Comparison of ENCODE assay signal across 10 mouse cellular contexts in genomic region chr10:84803216-84803844, GRCm38 (mm10). TPM values are rescaled to one million over a fixed set of nuclear protein-coding genes. Genes with fewer than 3 reads are reported as not detected.
DNase-seq lines count a peak whose midpoint lies in the region; ATAC-seq and TF ChIP-seq lines count a peak whose summit lies in the region.
"Had no signal": no experiment of that assay in that cellular context is flagged by ENCODE, and none has a peak within 500 bp of the region (broad histone marks: within the 10 kb centered on the region; RNA-seq: fewer than 3 reads in every experiment).

No protein-coding gene starts in this region.

- no peaks in the 10 kb centered on the region for H3K27me3 ChIP-seq in embryonic facial prominence, embryonic 14.5 days (replicated peaks; ENCODE audit: control insufficient read depth, insufficient read depth, low read length)
- 0 out of 2 replicates have a peak, but pooled peaks cover 5% of the 10 kb centered on the region for H3K27me3 ChIP-seq in embryonic facial prominence, embryonic 10.5 days (replicated peaks; ENCODE audit: low read depth, poor library complexity, severe bottlenecking)
- H3K27me3 ChIP-seq in neural tube, embryonic 12.5 days (replicated peaks), result no peaks in the 10 kb centered on the region
- H3K27me3 ChIP-seq in neural tube, embryonic 15.5 days (replicated peaks), result no peaks in the 10 kb centered on the region

- WGBS in embryonic facial prominence, embryonic 14.5 days, result 56% methylated on average over 13 of the region's 13 CpGs
- WGBS in embryonic facial prominence, embryonic 10.5 days, result 59% methylated on average over 13 of the region's 13 CpGs
- 56% methylated on average over 13 of the region's 13 CpGs for WGBS in neural tube, embryonic 12.5 days
- 42% methylated on average over 13 of the region's 13 CpGs for WGBS in neural tube, embryonic 15.5 days

- no peak overlapping the region for H3K9ac ChIP-seq in embryonic facial prominence, embryonic 14.5 days (ENCODE audit: low read depth, low read length)
- H3K9ac ChIP-seq in neural tube, embryonic 12.5 days, result no peak overlapping the region
- H3K9ac ChIP-seq in neural tube, embryonic 15.5 days (replicated peaks), result no peak overlapping the region

- no peak overlapping the region for H3K4me3 ChIP-seq in embryonic facial prominence, embryonic 14.5 days (ENCODE audit: low read depth, low read length)
- no peak overlapping the region for H3K4me3 ChIP-seq in embryonic facial prominence, embryonic 10.5 days
- no peak overlapping the region for H3K4me3 ChIP-seq in neural tube, embryonic 12.5 days
- no peak overlapping the region; the same call in 1 of the 2 replicates for H3K4me3 ChIP-seq in layer of hippocampus, adult 2 months
- no peak overlapping the region for H3K4me3 ChIP-seq in neural tube, embryonic 15.5 days (replicated peaks)
- H3K4me3 ChIP-seq: megakaryocyte, embryonic 14.5 days had no signal

- ATAC-seq in embryonic facial prominence, embryonic 14.5 days (ENCODE audit: low read depth), result no peak
- ATAC-seq in neural tube, embryonic 12.5 days (ENCODE audit: low FRiP score, low read depth), result peak; percentile 53; the same call in 1 of the 2 replicates
- peak; percentile 71 for ATAC-seq in neural tube, embryonic 15.5 days (ENCODE audit: low FRiP score)
- ATAC-seq in megakaryocyte progenitor cell, adult 5-6 weeks (replicated peaks; ENCODE audit: poor library complexity), result no peak
- ATAC-seq: intestine, postnatal 0 days had no signal

- H3K4me1 ChIP-seq in embryonic facial prominence, embryonic 14.5 days (ENCODE audit: control insufficient read depth, insufficient read depth, low read length), result no peaks in the 10 kb centered on the region
- 0 out of 2 replicates have a peak, but pooled peaks cover 4% of the 10 kb centered on the region for H3K4me1 ChIP-seq in embryonic facial prominence, embryonic 10.5 days
- H3K4me1 ChIP-seq in neural tube, embryonic 12.5 days, result no peaks in the 10 kb centered on the region
- H3K4me1 ChIP-seq in neural tube, embryonic 15.5 days, result peaks cover 13% of the 10 kb centered on the region

- no peaks in the 10 kb centered on the region for H3K36me3 ChIP-seq in embryonic facial prominence, embryonic 14.5 days (ENCODE audit: control insufficient read depth, insufficient read depth, low read length)
- no peaks in the 10 kb centered on the region for H3K36me3 ChIP-seq in embryonic facial prominence, embryonic 10.5 days (replicated peaks)
- H3K36me3 ChIP-seq in neural tube, embryonic 12.5 days, result peaks cover 13% of the 10 kb centered on the region; the same call in 1 of the 2 replicates
- no peaks in the 10 kb centered on the region for H3K36me3 ChIP-seq in neural tube, embryonic 15.5 days

- no peaks in the 10 kb centered on the region for H3K9me3 ChIP-seq in embryonic facial prominence, embryonic 14.5 days (ENCODE audit: control insufficient read depth, low read length)
- H3K9me3 ChIP-seq in embryonic facial prominence, embryonic 10.5 days, result no peaks in the 10 kb centered on the region
- no peaks in the 10 kb centered on the region for H3K9me3 ChIP-seq in neural tube, embryonic 12.5 days
- no peaks in the 10 kb centered on the region for H3K9me3 ChIP-seq in neural tube, embryonic 15.5 days (replicated peaks)
- H3K9me3 ChIP-seq: megakaryocyte, embryonic 14.5 days had no signal

- no peak overlapping the region for H3K4me2 ChIP-seq in embryonic facial prominence, embryonic 14.5 days (ENCODE audit: low read depth, low read length)
- H3K4me2 ChIP-seq in neural tube, embryonic 12.5 days (replicated peaks), result no peak overlapping the region
- H3K4me2 ChIP-seq in neural tube, embryonic 15.5 days, result no peak overlapping the region; the same call in 1 of the 2 replicates

- no peak overlapping the region for H3K27ac ChIP-seq in embryonic facial prominence, embryonic 14.5 days (replicated peaks; ENCODE audit: low read depth, low read length)
- H3K27ac ChIP-seq in embryonic facial prominence, embryonic 10.5 days (replicated peaks), result no peak overlapping the region
- no peak overlapping the region for H3K27ac ChIP-seq in neural tube, embryonic 12.5 days
- H3K27ac ChIP-seq in layer of hippocampus, adult 2 months, result peak overlapping the region; percentile 65
- peak overlapping the region; percentile 58 for H3K27ac ChIP-seq in neural tube, embryonic 15.5 days (replicated peaks)

- DNase-seq in embryonic facial prominence, embryonic 14.5 days (ENCODE audit: low spot score), result peak; percentile 18
- DNase-seq in embryonic facial prominence, embryonic 10.5 days (ENCODE audit: low spot score), result no peak
- no peak for DNase-seq in neural tube, embryonic 10.5 days (ENCODE audit: extremely low spot score, low spot score)
- peak; percentile 33 to 34 for DNase-seq in layer of hippocampus, adult 2 months (ENCODE audit: low spot score in 2 of 2)
- DNase-seq in thymus, adult 18-20 months, result no peak

- no peak for TF ChIP-seq CTCF in layer of hippocampus, adult 2 months (conservative IDR thresholded peaks at IDR 0.05)

RNA-seq across cellular contexts. Expression of gene Rfx4, which starts 47.5 kb away (rescaled TPM):
- polyA plus RNA-seq in embryonic facial prominence, embryonic 14.5 days (2014; fragmentation: Nextera tagmentation; extraction: Ambion mirVana), result 0.15 and 0.50 TPM in 2 replicates
- 3.8 and 15.5 TPM in 2 replicates for polyA plus RNA-seq in embryonic facial prominence, embryonic 10.5 days (2016; fragmentation: Nextera tagmentation; extraction: Ambion mirVana)
- 40.6 and 46.0 TPM in 2 replicates for polyA plus RNA-seq in neural tube, embryonic 12.5 days (2016; fragmentation: Nextera tagmentation; extraction: Ambion mirVana)
- total RNA-seq in layer of hippocampus, adult 2 months (2021), result 10 to 100 TPM; 10.7 to 12.1 TPM
- polyA plus RNA-seq in neural tube, embryonic 15.5 days (2015; fragmentation: Nextera tagmentation; extraction: Ambion mirVana), result 15.9 and 16.6 TPM in 2 replicates
- not detected in 2 replicates for total RNA-seq in megakaryocyte progenitor cell, adult 5-6 weeks (2015)
- total RNA-seq in megakaryocyte progenitor cell, adult 5-6 weeks (2017), result not detected in 2 replicates
- polyA plus RNA-seq: intestine, postnatal 0 days had no signal

Comparison
In these comparisons a context has a peak if more than half of its experiments do, and no peak if none do; other contexts are left out.
1. DNase-seq: peak in embryonic facial prominence, embryonic 14.5 days (single experiment) and layer of hippocampus, adult 2 months (2 of 2); none in embryonic facial prominence, embryonic 10.5 days (single experiment), neural tube, embryonic 10.5 days (single experiment) and thymus, adult 18-20 months (0 of 2).
2. H3K27ac ChIP-seq: peak in layer of hippocampus, adult 2 months (single experiment) and neural tube, embryonic 15.5 days (single experiment); none in embryonic facial prominence, embryonic 14.5 days (single experiment), embryonic facial prominence, embryonic 10.5 days (single experiment) and neural tube, embryonic 12.5 days (single experiment).
3. ATAC-seq: peak in neural tube, embryonic 12.5 days (single experiment) and neural tube, embryonic 15.5 days (single experiment); none in embryonic facial prominence, embryonic 14.5 days (single experiment) and megakaryocyte progenitor cell, adult 5-6 weeks (single experiment).